ENCODE assay signal across 10 mouse cellular contexts in genomic region chr1:106717071-106717601, GRCm38 (mm10). TPM values are rescaled to one million over a fixed set of nuclear protein-coding genes. Genes with fewer than 3 reads are reported as not detected.
DNase-seq lines count a peak whose midpoint lies in the region; ATAC-seq and TF ChIP-seq lines count a peak whose summit lies in the region.
"Had no signal": no experiment of that assay in that cellular context is flagged by ENCODE, and none has a peak within 500 bp of the region (broad histone marks: within the 10 kb centered on the region; RNA-seq: fewer than 3 reads in every experiment).

No protein-coding gene starts in this region.

- ATAC-seq in activated CD4-positive, CD25-positive, alpha-beta regulatory T cell, adult 4 months = no peak

- H3K27ac ChIP-seq in testis, adult 2 months (ENCODE audit: control insufficient read depth, insufficient read depth, low read depth, low read length) = no peak overlapping the region
- H3K27ac ChIP-seq: neural tube, embryonic 13.5 days had no signal

- H3K4me1 ChIP-seq in testis, adult 2 months (ENCODE audit: control insufficient read depth, insufficient read depth, low read length) = peaks cover 8% of the 10 kb centered on the region

- H3K27me3 ChIP-seq in testis, adult 2 months (ENCODE audit: control insufficient read depth, insufficient read depth, low read length) = no peaks in the 10 kb centered on the region; the same call in 1 of the 2 replicates
- H3K27me3 ChIP-seq: neural tube, embryonic 13.5 days had no signal

- H3K4me3 ChIP-seq in testis, adult 2 months (ENCODE audit: control insufficient read depth, low read depth, low read length) = no peak overlapping the region
- H3K4me3 ChIP-seq: erythroblast, embryonic 14.5 days; neural tube, embryonic 13.5 days had no signal

- DNase-seq in testis, postnatal 14 days (ENCODE audit: low spot score) = no peak
- peak; percentile 60 for DNase-seq in cerebellum, adult 9-10 months
- peak; percentile 30 to 41 for DNase-seq in gastrocnemius, adult 8-10 months (ENCODE audit: low spot score in 2 of 2)
- peak; percentile 92 for DNase-seq in kidney, postnatal 10 days
- DNase-seq in lung, adult 18-20 months = peak; percentile 59 to 70
- DNase-seq in right cerebral cortex, postnatal 25 days = peak; percentile 67

- TF ChIP-seq POLR2A in testis, adult 2 months (IDR thresholded peaks at IDR 0.05; ENCODE audit: control insufficient read depth, low read depth, low read length) = no peak

- peak; percentile 22; the same call in 1 of the 2 replicates for TF ChIP-seq CTCF in testis, adult 2 months (IDR thresholded peaks at IDR 0.05; ENCODE audit: control insufficient read depth, insufficient read depth, insufficient replicate concordance, low read depth, low read length)

- H3K36me3 ChIP-seq in testis, adult 2 months (ENCODE audit: control insufficient read depth, insufficient read depth, low read length) = no peaks in the 10 kb centered on the region
- H3K36me3 ChIP-seq: neural tube, embryonic 13.5 days had no signal

RNA-seq across cellular contexts. Expression of gene Bcl2, which starts 3.1 kb away (rescaled TPM):
- 0.11 and 0.12 TPM in 2 replicates for polyA plus RNA-seq in testis, adult 2 months (2012; rRNA removed)
- 1 to 10 TPM; 1.6 to 2.1 (median 1.7) TPM for total RNA-seq in gastrocnemius, adult 8-10 months (2022)
- polyA plus RNA-seq in activated CD4-positive, CD25-positive, alpha-beta regulatory T cell, adult 4 months (2017; shearing (Covaris generic)) = 100 to 1,000 TPM; 116 to 146 TPM
- polyA plus RNA-seq: erythroblast, embryonic 14.5 days had no signal

RNA-seq across cellular contexts. Expression of gene Kdsr, which starts 42.4 kb away (rescaled TPM):
- polyA plus RNA-seq in testis, adult 2 months (2012; rRNA removed) = 1.5 and 2.3 TPM in 2 replicates
- total RNA-seq in gastrocnemius, adult 8-10 months (2022) = 1 to 10 TPM; 2.6 to 4.6 (median 4.0) TPM
- 10 to 100 TPM; 26.6 to 27.8 TPM for polyA plus RNA-seq in activated CD4-positive, CD25-positive, alpha-beta regulatory T cell, adult 4 months (2017; shearing (Covaris generic))

Comparison
In these comparisons a context has a peak if more than half of its experiments do, and no peak if none do; other contexts are left out.
1. RNA of gene Bcl2, which starts 3.1 kb away (polyA plus RNA-seq): 116 to 146 TPM in activated CD4-positive, CD25-positive, alpha-beta regulatory T cell, adult 4 months; 0.11 to 0.12 TPM in testis, adult 2 months; every median in the first group is over 100 times any median in the second.